9 mouse cellular contexts compared by ENCODE assay signal in the genomic region with DNA sequence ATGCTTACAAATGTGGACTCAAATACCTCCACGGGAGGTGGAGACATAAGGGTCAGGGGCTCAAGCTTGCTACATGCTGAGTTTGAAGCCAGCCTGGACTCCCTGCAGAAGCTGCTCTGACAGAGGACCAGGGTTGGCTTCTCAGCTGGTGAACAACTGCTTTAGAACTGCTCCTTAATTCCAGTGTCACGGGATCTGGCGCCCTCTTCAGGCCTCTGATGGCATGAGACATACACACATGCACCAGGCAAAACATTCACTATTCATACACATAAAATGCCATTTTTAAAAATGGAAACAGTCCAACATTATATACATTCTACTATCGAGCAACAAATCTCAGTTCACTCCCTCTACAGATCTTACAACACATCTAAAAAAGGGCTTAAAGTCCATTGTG. TPM values are rescaled to one million over a fixed set of nuclear protein-coding genes. Genes with fewer than 3 reads are reported as not detected.
A peak's percentile ranks its signal among the peaks of the same experiment; 100 is the strongest.
DNase-seq lines count a peak whose midpoint lies in the region; ATAC-seq lines count a peak whose summit lies in the region.
"Had no signal": no experiment of that assay in that cellular context is flagged by ENCODE, and none has a peak within 500 bp of the region (broad histone marks: within the 10 kb centered on the region; RNA-seq: fewer than 3 reads in every experiment).

No protein-coding gene starts in this region.

- no peaks in the 10 kb centered on the region for H3K9me3 ChIP-seq in heart, embryonic 11.5 days (replicated peaks; ENCODE audit: control insufficient read depth, low read length)
- H3K9me3 ChIP-seq: lung, embryonic 15.5 days had no signal

- H3K4me2 ChIP-seq in heart, embryonic 11.5 days, result no peak overlapping the region
- H3K4me2 ChIP-seq: lung, embryonic 15.5 days had no signal

- no peak overlapping the region for H3K27ac ChIP-seq in heart, embryonic 11.5 days (ENCODE audit: low read depth, low read length)
- H3K27ac ChIP-seq: lung, embryonic 15.5 days had no signal

- H3K4me3 ChIP-seq in heart, embryonic 11.5 days (ENCODE audit: low read depth, low read length), result no peak overlapping the region
- H3K4me3 ChIP-seq: lung, embryonic 15.5 days had no signal

- no peaks in the 10 kb centered on the region for H3K4me1 ChIP-seq in heart, embryonic 11.5 days (ENCODE audit: control insufficient read depth, insufficient read depth, low read length)
- H3K4me1 ChIP-seq: lung, embryonic 15.5 days had no signal

- peaks cover 2% of the 10 kb centered on the region; the same call in 1 of the 2 replicates for H3K36me3 ChIP-seq in heart, embryonic 11.5 days (ENCODE audit: control insufficient read depth, insufficient read depth, low read length)
- H3K36me3 ChIP-seq: lung, embryonic 15.5 days had no signal

- H3K9ac ChIP-seq in heart, embryonic 11.5 days (ENCODE audit: low read depth, low read length), result no peak overlapping the region
- H3K9ac ChIP-seq: lung, embryonic 15.5 days had no signal

- peak; percentile 47 to 77 for DNase-seq in heart, adult 18-20 months
- peak; percentile 82 for DNase-seq in CD4-positive, CD25-positive, alpha-beta regulatory T cell, adult 2 months (ENCODE audit: low read depth, low spot score)
- DNase-seq in adrenal gland, postnatal 14 days, result peak; percentile 78
- peak; percentile 69 to 90 for DNase-seq in kidney, postnatal 36 days
- DNase-seq in thymus, adult 18-20 months, result peak; percentile 41 to 46

- 12% methylated on average over 4 of the region's 4 CpGs for WGBS in heart, embryonic 11.5 days (ENCODE audit: insufficient replicate concordance)

- no peaks in the 10 kb centered on the region for H3K27me3 ChIP-seq in heart, embryonic 11.5 days (ENCODE audit: control insufficient read depth, insufficient read depth, low read length)
- H3K27me3 ChIP-seq: lung, embryonic 15.5 days had no signal

- no peak for ATAC-seq in heart, embryonic 11.5 days (replicated peaks; ENCODE audit: insufficient number of reproducible peaks, low FRiP score, low TSS enrichment)
- peak; percentile 88 for ATAC-seq in erythroblast, adult 5-6 weeks (replicated peaks; ENCODE audit: low FRiP score, poor library complexity, severe bottlenecking)
- ATAC-seq in megakaryocyte-erythroid progenitor cell, adult 5-6 weeks (replicated peaks; ENCODE audit: low FRiP score, low TSS enrichment, poor library complexity, severe bottlenecking), result peak; percentile 81

RNA-seq across cellular contexts. Expression of gene Nusap1, which starts 30.7 kb away (rescaled TPM):
- 1 to 10 TPM in 1 of 2 experiments, under 1 TPM in 1; 0.95 to 1.2 TPM for total RNA-seq in heart, adult 18-20 months (2021)
- 56.4 and 57.3 TPM in 2 replicates for polyA plus RNA-seq in heart, embryonic 11.5 days (2014; fragmentation: Nextera tagmentation; extraction: Ambion mirVana)
- 12.0 and 14.2 TPM in 2 replicates for total RNA-seq in adrenal gland, postnatal 14 days (2021)
- 111 and 117 TPM in 2 replicates for total RNA-seq in erythroblast, adult 5-6 weeks (2015; ENCODE audit: low replicate concordance)
- total RNA-seq in erythroblast, adult 5-6 weeks (2017; ENCODE audit: low replicate concordance), result 137 and 150 TPM in 2 replicates
- 31.2 and 40.4 TPM in 2 replicates for total RNA-seq in megakaryocyte-erythroid progenitor cell, adult 5-6 weeks (2014; fragmentation: Nextera tagmentation)
- total RNA-seq in megakaryocyte-erythroid progenitor cell, adult 5-6 weeks (2017), result 64.8 and 66.4 TPM in 2 replicates

RNA-seq across cellular contexts. Expression of gene Oip5, which starts 30.9 kb away (rescaled TPM):
- total RNA-seq in heart, adult 18-20 months (2021), result under 1 TPM; 0.25 to 0.26 TPM
- 22.9 and 25.5 TPM in 2 replicates for polyA plus RNA-seq in heart, embryonic 11.5 days (2014; fragmentation: Nextera tagmentation; extraction: Ambion mirVana)
- total RNA-seq in adrenal gland, postnatal 14 days (2021), result 4.0 and 6.4 TPM in 2 replicates
- total RNA-seq in erythroblast, adult 5-6 weeks (2015; ENCODE audit: low replicate concordance), result 32.4 and 64.9 TPM in 2 replicates
- total RNA-seq in erythroblast, adult 5-6 weeks (2017; ENCODE audit: low replicate concordance), result 62.0 and 66.3 TPM in 2 replicates
- total RNA-seq in megakaryocyte-erythroid progenitor cell, adult 5-6 weeks (2014; fragmentation: Nextera tagmentation), result 26.0 TPM in 2 replicates
- total RNA-seq in megakaryocyte-erythroid progenitor cell, adult 5-6 weeks (2017), result 21.8 and 41.9 TPM in 2 replicates

RNA-seq across cellular contexts. Expression of gene Chp1, which starts 39.9 kb away (rescaled TPM):
- 10 to 100 TPM; 81.5 to 91.6 TPM for total RNA-seq in heart, adult 18-20 months (2021)
- polyA plus RNA-seq in heart, embryonic 11.5 days (2014; fragmentation: Nextera tagmentation; extraction: Ambion mirVana), result 46.5 and 48.9 TPM in 2 replicates
- total RNA-seq in adrenal gland, postnatal 14 days (2021), result 237 and 265 TPM in 2 replicates
- total RNA-seq in erythroblast, adult 5-6 weeks (2015; ENCODE audit: low replicate concordance), result 84.4 and 108 TPM in 2 replicates
- 111 and 170 TPM in 2 replicates for total RNA-seq in erythroblast, adult 5-6 weeks (2017; ENCODE audit: low replicate concordance)
- total RNA-seq in megakaryocyte-erythroid progenitor cell, adult 5-6 weeks (2014; fragmentation: Nextera tagmentation), result 36.7 and 54.6 TPM in 2 replicates
- total RNA-seq in megakaryocyte-erythroid progenitor cell, adult 5-6 weeks (2017), result 48.5 and 63.0 TPM in 2 replicates

RNA-seq across cellular contexts. Expression of gene Exd1, which starts 40.0 kb away (rescaled TPM):
- total RNA-seq in heart, adult 18-20 months (2021), result under 1 TPM; 0.25 to 0.44 TPM
- 0.27 and 0.45 TPM in 2 replicates for polyA plus RNA-seq in heart, embryonic 11.5 days (2014; fragmentation: Nextera tagmentation; extraction: Ambion mirVana)
- 0.98 and 1.4 TPM in 2 replicates for total RNA-seq in adrenal gland, postnatal 14 days (2021)
- total RNA-seq in erythroblast, adult 5-6 weeks (2015; ENCODE audit: low replicate concordance), result not detected in 2 replicates
- not detected in 2 replicates for total RNA-seq in erythroblast, adult 5-6 weeks (2017; ENCODE audit: low replicate concordance)
- 0.37 TPM in 1 of 2 replicates, not detected in the other for total RNA-seq in megakaryocyte-erythroid progenitor cell, adult 5-6 weeks (2014; fragmentation: Nextera tagmentation)
- not detected in 2 replicates for total RNA-seq in megakaryocyte-erythroid progenitor cell, adult 5-6 weeks (2017)
